Mouse (Mus musculus) lung, embryonic 15.5 days (tissue): ENCODE data around the gene Nrip3. TPM values are rescaled to one million over a fixed set of nuclear protein-coding genes. Genes with fewer than 3 reads are reported as not detected.

Experiments used
- ATAC-seq: fragments of 200-750 bp; cut with Nextera tagmentation; 2 replicates; pipeline ENCODE4 v1.8.0; 2017; ENCODE audit warnings: moderate number of reproducible peaks, borderline replicate concordance; ENCODE audit not compliant: low FRiP score, low TSS enrichment; ENCODE audit errors: extremely low read depth
- H3K27ac ChIP-seq: fragments of 300-500 bp; sonication (generic); 2 replicates; pipeline ENCODE4 v1.5.1; 2015; ENCODE audit warnings: moderate library complexity, mild to moderate bottlenecking, inconsistent platforms
- H3K27me3 ChIP-seq: fragments of 300-500 bp; sonication (generic); 2 replicates; pipeline ENCODE4 v1.6.1; 2015; ENCODE audit warnings: inconsistent platforms
- H3K36me3 ChIP-seq: fragments of 300-500 bp; sonication (generic); 2 replicates; pipeline ENCODE4 v1.6.1; 2015; ENCODE audit warnings: inconsistent platforms
- H3K4me1 ChIP-seq: fragments of 300-500 bp; sonication (generic); 2 replicates; pipeline ENCODE4 v1.6.1; 2015; ENCODE audit warnings: inconsistent platforms
- H3K4me2 ChIP-seq: fragments of 300-500 bp; sonication (generic); 2 replicates; pipeline ENCODE4 v1.6.1; 2015; ENCODE audit warnings: inconsistent platforms, mild to moderate bottlenecking, moderate library complexity
- H3K4me3 ChIP-seq: fragments of 300-500 bp; sonication (generic); 2 replicates; pipeline ENCODE4 v1.5.1; 2015; ENCODE audit warnings: mild to moderate bottlenecking, inconsistent platforms
- H3K9ac ChIP-seq: fragments of 300-500 bp; sonication (generic); 2 replicates; pipeline ENCODE4 v1.6.1; 2015; ENCODE audit warnings: inconsistent platforms
- H3K9me3 ChIP-seq: fragments of 300-500 bp; sonication (generic); 2 replicates; pipeline ENCODE4 v1.6.1; 2016; ENCODE audit warnings: inconsistent platforms
- WGBS: fragments of 180-500 bp; shearing (Covaris S2); methylation state at CpG from one replicate; pipeline ENCODE4 v1.1.7; 2015; 5-methylcytosine and 5-hydroxymethylcytosine counted together
- polyA plus RNA-seq: library from polyadenylated mRNA; unstranded; fragments of >200 nt; fragmentation: Nextera tagmentation; extraction: Ambion mirVana; gene quantifications from 2 replicates; pipeline ENCODE4 v1.2.1, GENCODE M21; 2015

Nrip3 gene
- polyA plus RNA-seq, 1 experiment from 2014 or later, result 0.49 TPM

- Histone ChIP-seq H3K4me2 (no peak overlapping the region), H3K9me3 (no peaks in the 10 kb centered on the region), H3K27me3 (no peaks in the 10 kb centered on the region), H3K4me1 (peaks cover 5% of the 10 kb centered on the region), H3K9ac (no peak overlapping the region), H3K36me3 (no peaks in the 10 kb centered on the region), H3K27ac (no peak overlapping the region), H3K4me3 (no peak overlapping the region)
- ATAC-seq, result no peak
- WGBS, result 78% methylated on average over 4 of the region's 4 CpGs
Observed at GRCm38 (mm10) chr7:109800626-109801025, 18.8 kb upstream of the Nrip3 start.

GRCm38 (mm10) chr7:109799168-109799567, 17.3 kb upstream of the Nrip3 start:
- H3K9ac ChIP-seq, result no peak overlapping the region
- H3K36me3 ChIP-seq, result no peaks in the 10 kb centered on the region
- no peak overlapping the region for H3K4me2 ChIP-seq
- H3K27ac ChIP-seq, result no peak overlapping the region
- no peaks in the 10 kb centered on the region for H3K9me3 ChIP-seq
- no peak overlapping the region for H3K4me3 ChIP-seq
- peak; percentile 38; the same call in 1 of the 2 replicates for ATAC-seq
- H3K27me3 ChIP-seq, result no peaks in the 10 kb centered on the region
- H3K4me1 ChIP-seq, result peaks cover 14% of the 10 kb centered on the region
- 38% methylated on average over 11 of the region's 11 CpGs for WGBS

- H3K27me3 ChIP-seq, result no peaks in the 10 kb centered on the region
- H3K9ac ChIP-seq, result no peak overlapping the region
- H3K4me1 ChIP-seq, result peaks cover 14% of the 10 kb centered on the region
- H3K9me3 ChIP-seq, result no peaks in the 10 kb centered on the region
- WGBS, result 22% methylated on average over 5 of the region's 5 CpGs
- no peaks in the 10 kb centered on the region for H3K36me3 ChIP-seq
- H3K4me2 ChIP-seq, result no peak overlapping the region
- ATAC-seq, result peak; percentile 43; the same call in 1 of the 2 replicates
- H3K27ac ChIP-seq, result peak overlapping the region; percentile 39; the same call in 1 of the 2 replicates
- no peak overlapping the region for H3K4me3 ChIP-seq
Observed at GRCm38 (mm10) chr7:109795564-109795963, 13.7 kb upstream of the Nrip3 start.

- no peak overlapping the region for H3K9ac ChIP-seq
- H3K27ac ChIP-seq, result no peak overlapping the region
- WGBS, result 72% methylated on average over 2 of the region's 2 CpGs
- no peaks in the 10 kb centered on the region for H3K27me3 ChIP-seq
- ATAC-seq, result no peak
- no peak overlapping the region for H3K4me2 ChIP-seq
- H3K9me3 ChIP-seq, result no peaks in the 10 kb centered on the region
- no peaks in the 10 kb centered on the region for H3K36me3 ChIP-seq
- H3K4me1 ChIP-seq, result peaks cover 9% of the 10 kb centered on the region
- H3K4me3 ChIP-seq, result no peak overlapping the region
Observed at GRCm38 (mm10) chr7:109794556-109794955, 12.7 kb upstream of the Nrip3 start.

- Histone ChIP-seq H3K27me3 (no peaks in the 10 kb centered on the region), H3K27ac (no peak overlapping the region), H3K9ac (no peak overlapping the region), H3K4me1 (peaks cover 9% of the 10 kb centered on the region), H3K4me3 (no peak overlapping the region), H3K4me2 (no peak overlapping the region), H3K9me3 (no peaks in the 10 kb centered on the region), H3K36me3 (no peaks in the 10 kb centered on the region)
- 63% methylated on average over 2 of the region's 2 CpGs for WGBS
- no peak for ATAC-seq
Observed at GRCm38 (mm10) chr7:109792759-109793158, 10.9 kb upstream of the Nrip3 start.

- Histone ChIP-seq H3K27ac (no peak overlapping the region), H3K4me1 (peaks cover 9% of the 10 kb centered on the region), H3K27me3 (no peaks in the 10 kb centered on the region), H3K4me2 (no peak overlapping the region), H3K9me3 (no peaks in the 10 kb centered on the region), H3K36me3 (no peaks in the 10 kb centered on the region), H3K4me3 (no peak overlapping the region), H3K9ac (no peak overlapping the region)
- no peak for ATAC-seq
- WGBS, result 61% methylated on average over 3 of the region's 3 CpGs
Observed at GRCm38 (mm10) chr7:109790818-109791217, 9.0 kb upstream of the Nrip3 start.

GRCm38 (mm10) chr7:109787860-109788259, 6.0 kb upstream of the Nrip3 start:
- H3K4me2 ChIP-seq, result no peak overlapping the region
- ATAC-seq, result no peak
- H3K4me1 ChIP-seq, result no peaks in the 10 kb centered on the region
- H3K9ac ChIP-seq, result no peak overlapping the region
- no peaks in the 10 kb centered on the region for H3K36me3 ChIP-seq
- H3K27me3 ChIP-seq, result peaks cover 14% of the 10 kb centered on the region
- H3K4me3 ChIP-seq, result no peak overlapping the region
- H3K9me3 ChIP-seq, result no peaks in the 10 kb centered on the region
- no peak overlapping the region for H3K27ac ChIP-seq
- WGBS, result 70% methylated on average over 2 of the region's 2 CpGs

GRCm38 (mm10) chr7:109783281-109783680, 1.5 kb upstream of the Nrip3 start:
- Histone ChIP-seq H3K9ac (no peak overlapping the region), H3K27ac (no peak overlapping the region), H3K9me3 (no peaks in the 10 kb centered on the region), H3K27me3 (peaks cover 58% of the 10 kb centered on the region), H3K36me3 (no peaks in the 10 kb centered on the region), H3K4me1 (peaks cover 14% of the 10 kb centered on the region), H3K4me3 (no peak overlapping the region), H3K4me2 (no peak overlapping the region)
- ATAC-seq, result no peak
- 19% methylated on average over 7 of the region's 7 CpGs for WGBS

GRCm38 (mm10) chr7:109781087-109781469, 747 bp downstream of the Nrip3 start:
- peak; percentile 66; the same call in 1 of the 2 replicates for ATAC-seq
- Histone ChIP-seq H3K4me3 (peak overlapping the region; percentile 41), H3K9me3 (no peaks in the 10 kb centered on the region), H3K36me3 (no peaks in the 10 kb centered on the region), H3K4me1 (peaks cover 14% of the 10 kb centered on the region), H3K4me2 (peak overlapping the region; percentile 92), H3K27ac (no peak overlapping the region), H3K9ac (peak overlapping the region; percentile 33; the same call in 1 of the 2 replicates), H3K27me3 (peaks cover 65% of the 10 kb centered on the region)
- 1% methylated on average over 24 of the region's 24 CpGs for WGBS

- Histone ChIP-seq H3K9ac (no peak overlapping the region), H3K9me3 (no peaks in the 10 kb centered on the region), H3K36me3 (no peaks in the 10 kb centered on the region), H3K27me3 (no peaks in the 10 kb centered on the region), H3K4me2 (no peak overlapping the region), H3K27ac (no peak overlapping the region), H3K4me1 (no peaks in the 10 kb centered on the region), H3K4me3 (no peak overlapping the region)
- ATAC-seq, result no peak
Observed at GRCm38 (mm10) chr7:109772251-109772650, 9.6 kb downstream of the Nrip3 start.

- H3K4me3 ChIP-seq, result no peak overlapping the region
- WGBS, result 37% methylated on average over 2 of the region's 2 CpGs
- no peak overlapping the region for H3K9ac ChIP-seq
- no peaks in the 10 kb centered on the region for H3K9me3 ChIP-seq
- ATAC-seq, result no peak
- no peak overlapping the region for H3K27ac ChIP-seq
- no peak overlapping the region for H3K4me2 ChIP-seq
- no peaks in the 10 kb centered on the region for H3K4me1 ChIP-seq
- H3K36me3 ChIP-seq, result no peaks in the 10 kb centered on the region
- no peaks in the 10 kb centered on the region for H3K27me3 ChIP-seq
Observed at GRCm38 (mm10) chr7:109768699-109769383, 13.0 kb downstream of the Nrip3 start.

GRCm38 (mm10) chr7:109767575-109768350, 14.1 kb downstream of the Nrip3 start:
- no peaks in the 10 kb centered on the region for H3K27me3 ChIP-seq
- H3K9ac ChIP-seq, result no peak overlapping the region
- H3K27ac ChIP-seq, result no peak overlapping the region
- no peak overlapping the region for H3K4me3 ChIP-seq
- no peaks in the 10 kb centered on the region for H3K9me3 ChIP-seq
- H3K4me2 ChIP-seq, result no peak overlapping the region
- WGBS, result 76% methylated on average over 7 of the region's 7 CpGs
- H3K4me1 ChIP-seq, result no peaks in the 10 kb centered on the region
- ATAC-seq, result no peak
- H3K36me3 ChIP-seq, result no peaks in the 10 kb centered on the region
